Mouse (Mus musculus) kidney, adult 2 months (tissue): Measurements from ENCODE around the gene Dennd1c.

Experiments
- CTCF ChIP-seq: fragments of 200-500 bp; conservative IDR thresholded peaks from 2 replicates; pipeline ENCODE4 v1.5.1; 2011; ENCODE audit warnings: low read depth, mild to moderate bottlenecking, control low read depth, low read length, moderate library complexity, mixed read lengths; ENCODE audit not compliant: insufficient read depth, insufficient read length
- POLR2A ChIP-seq: fragments of 200-500 bp; IDR thresholded peaks from one replicate; pipeline ENCODE4 v1.6.1; 2011; ENCODE audit warnings: low read depth, low read length, control low read depth

- TF ChIP-seq POLR2A: no peak
- no peak for TF ChIP-seq CTCF
Observed at GRCm38 (mm10) chr17:57106035-57106368, 27.7 kb upstream of the Dennd1c start.
